Mouse (Mus musculus) neutrophil, adult 5-6 weeks (primary cell): ENCODE results near the gene Add2. TPM values are rescaled to one million over a fixed set of nuclear protein-coding genes. Genes with fewer than 3 reads are reported as not detected.

Experiments used
- ATAC-seq: fragments of 151-379, 151-347 bp; 2 replicates; pipeline ENCODE4 v1.8.0; 2017; ENCODE audit warnings: mild to moderate bottlenecking, moderate TSS enrichment; ENCODE audit not compliant: insufficient number of reproducible peaks, poor library complexity, low FRiP score, severe bottlenecking; ENCODE audit errors: extremely low read depth
- total RNA-seq: library from RNA; stranded (forward); fragments of 200-1000 nt; gene quantifications from 2 replicates; pipeline ENCODE4 v1.2.3, GENCODE M21; 2017

Add2 gene
- total RNA-seq, 1 experiment from 2014 or later = not detected

DNA sequence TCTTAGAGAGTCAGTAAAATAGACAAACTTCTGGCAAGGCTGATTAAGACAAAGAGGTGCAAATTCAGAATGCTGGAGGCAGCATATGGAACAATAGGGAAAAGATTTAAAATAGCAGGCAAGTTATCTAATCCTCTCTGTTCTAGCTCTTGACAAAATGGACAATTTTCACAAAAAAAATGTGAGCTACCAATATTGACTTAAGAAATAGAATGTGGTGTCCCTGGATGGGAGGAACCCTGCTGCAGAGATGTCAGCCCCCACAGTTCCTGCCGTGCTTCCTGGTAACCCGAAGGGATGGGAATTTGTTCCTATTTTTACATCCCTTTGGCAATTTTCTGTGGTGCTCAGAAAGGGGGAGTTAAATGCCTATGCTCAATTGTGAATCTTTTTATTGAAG is 10.4 kb downstream of the Add2 start:
- ATAC-seq = no peak

- no peak for ATAC-seq
Observed at GRCm38 (mm10) chr6:86040140-86040539, 11.7 kb downstream of the Add2 start.

DNA sequence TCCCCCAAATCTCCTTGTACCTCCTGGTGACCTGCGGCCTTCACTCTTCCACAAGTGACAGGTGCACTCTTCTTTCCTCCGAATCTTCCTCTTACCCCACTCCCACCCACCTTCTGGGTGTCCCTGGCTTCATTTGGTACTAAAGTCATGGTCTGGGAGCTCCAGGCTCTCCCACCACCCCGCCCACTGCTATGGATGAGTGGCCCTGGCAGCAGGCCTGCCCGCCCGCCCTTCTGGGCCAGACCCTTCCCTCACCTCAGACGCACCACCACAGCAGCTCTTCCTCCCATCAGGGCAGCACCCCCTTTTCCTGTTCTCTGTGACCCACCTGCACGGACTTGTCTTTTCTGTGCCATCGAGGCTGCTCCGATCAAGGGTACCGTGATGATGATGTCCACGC is 19.0 kb downstream of the Add2 start:
- ATAC-seq = no peak

- no peak for ATAC-seq
Observed at GRCm38 (mm10) chr6:86048509-86048908, 20.0 kb downstream of the Add2 start.

DNA sequence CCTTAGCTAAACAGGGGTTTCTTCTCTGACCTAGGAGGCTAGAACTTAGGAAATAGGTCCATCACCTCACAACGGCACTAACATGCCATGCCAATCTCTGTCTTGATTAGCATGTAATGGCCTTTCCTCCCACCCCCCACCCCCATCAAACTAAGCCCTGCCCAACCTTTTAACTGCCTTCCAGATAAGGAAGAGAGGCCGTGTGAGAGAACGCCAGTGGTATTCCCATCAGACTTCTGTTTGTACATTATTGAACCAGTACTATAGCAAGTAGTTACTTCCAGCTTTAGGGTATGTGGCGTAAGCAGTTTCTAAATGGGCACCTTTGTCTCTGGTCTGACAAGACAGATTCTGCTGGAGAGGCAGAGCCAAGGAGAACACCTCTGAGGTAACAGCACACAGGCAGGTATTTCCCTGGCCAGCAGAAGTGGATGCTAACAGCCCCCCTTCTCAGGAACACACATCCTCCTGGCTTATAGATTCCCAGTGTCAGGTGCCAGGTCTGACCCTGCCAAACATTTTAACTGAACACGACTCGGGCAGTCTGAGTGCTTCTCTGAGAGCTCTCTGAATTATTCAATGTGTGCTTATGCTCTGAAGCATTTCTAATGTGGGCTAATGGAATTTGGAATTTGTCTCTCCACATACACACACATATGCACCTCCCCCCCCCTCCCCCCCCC is 22.2 kb downstream of the Add2 start:
- ATAC-seq = no peak

DNA sequence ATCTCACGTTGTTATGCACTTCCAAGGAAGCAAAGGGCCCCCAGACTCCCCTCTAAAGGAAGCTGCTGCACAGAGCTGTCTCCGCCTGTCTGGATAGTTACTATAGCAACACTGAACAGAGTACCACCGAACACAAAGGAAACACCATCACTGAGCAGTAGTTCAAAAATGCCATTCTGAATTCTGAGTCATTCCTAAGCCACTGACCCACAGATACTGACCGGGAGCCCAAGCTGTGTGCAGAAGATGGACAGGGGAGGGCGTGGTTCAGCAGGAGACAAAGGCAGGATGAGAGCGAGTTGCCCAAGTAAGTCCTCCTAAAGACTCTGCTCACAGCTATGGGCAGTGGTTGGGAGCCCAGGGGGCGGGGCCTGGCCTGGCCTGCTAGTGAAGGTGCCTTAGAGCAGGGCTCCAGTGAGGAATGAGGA is 23.6 kb downstream of the Add2 start:
- no peak for ATAC-seq

GRCm38 (mm10) chr6:86052556-86052955 is 24.1 kb downstream of the Add2 start:
- ATAC-seq = no peak

DNA sequence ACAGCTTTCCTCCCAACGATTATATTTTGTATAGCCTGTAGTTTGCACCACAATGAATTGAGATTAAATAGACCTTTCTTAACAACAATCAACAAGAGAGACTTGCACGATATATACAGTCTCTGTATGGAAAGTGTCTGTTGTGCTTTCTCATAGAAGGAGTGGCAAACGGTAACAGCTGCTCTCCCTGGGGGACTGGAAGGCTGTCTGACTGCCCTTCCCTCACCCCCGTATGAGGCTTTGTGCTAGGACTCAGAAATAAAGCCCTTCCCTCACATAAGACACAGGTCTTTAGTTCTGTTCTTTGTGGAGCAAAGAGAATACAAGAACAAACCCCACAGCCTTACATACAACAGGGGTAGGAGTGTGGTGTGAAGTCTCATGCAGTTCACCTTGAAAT is 24.6 kb downstream of the Add2 start:
- no peak for ATAC-seq

DNA sequence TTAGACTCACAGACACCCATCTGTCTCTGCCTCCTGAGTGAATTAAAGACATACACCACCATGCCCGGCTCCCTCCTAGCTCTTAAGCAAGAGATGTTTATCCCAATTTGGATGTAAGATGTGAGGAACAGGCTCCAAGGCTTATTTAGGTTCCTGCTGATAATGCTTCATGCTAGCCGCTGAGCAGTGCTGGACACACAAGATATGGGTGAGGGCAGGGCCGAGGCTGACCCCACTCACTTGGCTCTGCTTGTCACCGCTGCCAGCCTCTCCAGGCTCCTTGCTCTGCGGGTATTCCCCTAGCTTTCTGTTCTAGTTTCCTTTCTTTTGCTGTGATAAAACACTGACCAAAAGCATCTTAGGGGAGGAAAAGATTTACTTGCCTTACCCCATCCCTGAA is 25.1 kb downstream of the Add2 start:
- ATAC-seq = no peak

DNA sequence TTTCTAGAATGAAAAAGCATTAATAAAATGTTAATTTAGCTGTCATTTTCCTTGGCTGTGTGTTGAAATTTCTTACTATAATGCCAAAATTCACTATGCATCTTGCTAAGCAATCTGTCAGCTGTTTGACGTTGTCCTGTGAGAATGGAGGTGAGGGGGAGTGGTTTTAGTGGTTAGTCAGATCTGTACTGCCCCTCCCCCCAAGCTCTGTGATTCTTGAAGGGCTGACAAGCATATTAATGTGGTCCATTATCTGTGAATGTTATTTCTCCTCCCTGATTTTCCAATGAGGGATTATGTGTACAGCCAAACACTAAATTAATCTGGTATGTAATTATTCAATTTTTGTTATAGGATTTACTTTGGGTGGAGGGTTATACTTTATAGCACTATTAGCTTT is 30.0 kb downstream of the Add2 start:
- no peak for ATAC-seq

- ATAC-seq = no peak
Observed at GRCm38 (mm10) chr6:86059151-86059853, 30.8 kb downstream of the Add2 start.

DNA sequence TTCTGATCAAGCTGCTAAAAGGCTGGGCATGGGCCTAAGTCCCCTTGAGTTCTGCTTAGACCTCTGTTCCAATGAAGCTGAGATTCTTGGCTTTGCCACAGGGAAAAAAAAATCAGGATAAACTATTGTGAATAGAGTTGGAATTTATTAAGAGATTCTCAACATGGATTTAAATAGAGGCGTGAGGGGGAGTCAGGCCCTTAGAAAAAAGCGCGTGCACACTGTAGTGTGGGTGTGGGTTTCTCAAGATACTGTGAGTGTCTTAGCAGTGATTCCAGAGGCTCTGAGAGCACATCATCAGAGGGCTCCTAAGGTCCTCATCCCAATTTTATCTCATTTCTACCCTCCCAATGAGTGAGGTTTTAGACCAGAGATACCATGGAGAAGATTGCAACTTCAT is 31.7 kb downstream of the Add2 start:
- ATAC-seq = no peak

- ATAC-seq = no peak
Observed at GRCm38 (mm10) chr6:86062226-86062625, 33.7 kb downstream of the Add2 start.

GRCm38 (mm10) chr6:86062684-86063083 is 34.2 kb downstream of the Add2 start:
- no peak for ATAC-seq

- ATAC-seq = no peak
Observed at GRCm38 (mm10) chr6:86064318-86065016, 36.0 kb downstream of the Add2 start.

DNA sequence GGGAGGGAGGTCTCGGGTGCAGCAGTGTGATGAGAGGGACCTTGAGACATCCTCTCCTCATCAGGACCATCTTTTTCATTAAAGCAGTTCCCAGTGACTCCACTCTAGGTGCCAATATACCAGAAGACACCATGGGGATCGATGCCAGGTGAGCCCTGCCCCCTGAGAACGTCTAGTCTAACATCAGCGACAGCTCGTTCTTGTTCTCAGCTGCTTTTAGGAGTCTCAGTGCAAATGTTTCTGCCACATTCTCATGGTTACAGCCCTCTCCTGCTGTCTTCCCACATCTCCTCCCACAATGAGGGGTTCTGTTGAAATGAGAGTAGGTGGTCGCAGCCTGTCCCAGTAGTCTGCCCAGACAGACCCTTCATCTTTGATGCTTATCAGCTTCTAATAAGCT is 38.2 kb downstream of the Add2 start:
- no peak for ATAC-seq

DNA sequence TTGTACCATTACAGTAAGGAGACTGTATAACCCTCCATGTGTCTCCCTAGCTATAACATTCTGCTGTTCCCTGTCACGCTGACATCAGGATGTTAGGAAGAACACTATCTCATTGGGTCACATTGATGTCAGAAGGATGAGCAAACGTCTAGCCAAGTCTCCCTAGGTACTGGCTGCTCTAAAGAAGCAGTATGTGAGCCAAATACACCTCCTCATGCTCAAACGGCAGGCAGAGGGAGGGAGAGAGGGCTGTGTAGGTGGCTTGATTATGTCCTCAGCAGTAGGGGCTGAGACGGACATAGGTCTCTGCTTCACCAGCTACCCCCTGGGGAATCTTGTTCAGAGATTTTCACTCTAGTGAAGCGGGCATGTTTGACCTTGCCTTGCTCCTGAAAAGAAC is 38.7 kb downstream of the Add2 start:
- no peak for ATAC-seq

- no peak for ATAC-seq
Observed at GRCm38 (mm10) chr6:86069009-86069408, 40.5 kb downstream of the Add2 start.

DNA sequence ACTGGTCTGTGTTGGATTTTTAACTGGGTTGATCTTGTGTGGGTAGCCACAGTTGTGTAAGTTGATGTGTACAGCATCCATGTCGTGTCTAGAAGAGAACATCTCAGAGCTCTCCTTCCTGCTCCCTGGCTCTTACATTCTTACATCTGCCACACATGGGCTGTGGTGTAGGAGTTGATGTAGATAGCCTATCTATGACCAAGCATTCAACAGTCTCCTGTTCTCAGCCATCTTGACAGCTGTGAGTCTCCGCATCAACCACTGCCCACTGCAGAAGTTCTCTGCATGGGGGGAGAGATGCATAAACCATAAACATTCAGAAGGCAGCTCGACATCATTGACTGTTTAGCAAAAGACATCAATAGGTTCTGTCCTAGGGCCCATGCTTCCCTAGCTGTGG is 41.4 kb downstream of the Add2 start:
- no peak for ATAC-seq

DNA sequence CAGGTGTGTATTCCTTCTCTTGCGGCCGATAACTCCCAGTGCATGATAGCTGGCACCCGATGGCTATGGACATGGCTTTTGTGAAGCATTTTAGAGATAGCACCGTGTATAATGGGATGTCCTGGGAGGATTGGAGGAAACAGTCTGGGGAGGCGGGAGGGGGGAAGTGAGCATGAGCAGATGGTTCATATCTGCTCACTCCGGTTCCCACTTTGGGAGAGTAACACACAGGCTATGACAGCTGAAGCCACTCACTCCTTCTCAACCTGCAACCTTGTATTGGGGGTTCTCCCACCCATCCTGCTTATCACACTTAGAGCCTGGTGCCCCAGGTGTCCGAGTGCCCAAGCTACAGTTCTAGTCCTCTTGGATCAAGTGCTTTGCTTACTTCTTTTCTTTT is 41.8 kb downstream of the Add2 start:
- no peak for ATAC-seq
